Mouse (Mus musculus): ENCODE measurements at regions not wholly inside any gene's neighbourhood (a gene's known extent, or its start where the extent isn't known, plus 50 kb on each side); places are given as distances from the start of the nearest gene placed in this dataset.
"Not testable (repeated sequence)": the region's sequence is repeated elsewhere in the genome, so short reads cannot be mapped to it uniquely, and the experiment has no call there.

DNA sequence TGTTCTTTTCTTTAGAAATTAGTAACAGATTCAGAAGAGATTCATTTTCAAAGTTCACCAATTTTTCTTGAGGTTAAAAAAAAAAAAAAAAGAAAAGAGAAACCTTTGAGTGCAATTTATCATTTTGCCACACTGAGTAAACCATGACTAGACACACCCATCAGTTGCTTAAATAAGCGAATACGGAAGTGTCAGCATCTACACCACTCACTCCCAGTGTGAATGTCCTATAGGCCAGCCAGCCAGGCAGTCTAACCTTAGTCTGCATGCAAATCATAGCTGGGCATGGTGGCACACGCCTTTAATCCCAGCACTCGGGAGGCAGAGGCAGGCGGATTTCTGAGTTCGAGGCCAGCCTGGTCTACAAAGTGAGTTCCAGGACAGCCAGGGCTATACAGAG, 498.6 kb downstream of the Bnc2 start:
- DNase-seq = not testable (repeated sequence)

GRCm38 (mm10) chr4:84177827-84178226, 497.2 kb downstream of the Bnc2 start:
- no peak for DNase-seq

- DNase-seq = no peak
These were observed 490.6 kb downstream of the Bnc2 start for GRCm38 (mm10) chr4:84184436-84184835.

DNA sequence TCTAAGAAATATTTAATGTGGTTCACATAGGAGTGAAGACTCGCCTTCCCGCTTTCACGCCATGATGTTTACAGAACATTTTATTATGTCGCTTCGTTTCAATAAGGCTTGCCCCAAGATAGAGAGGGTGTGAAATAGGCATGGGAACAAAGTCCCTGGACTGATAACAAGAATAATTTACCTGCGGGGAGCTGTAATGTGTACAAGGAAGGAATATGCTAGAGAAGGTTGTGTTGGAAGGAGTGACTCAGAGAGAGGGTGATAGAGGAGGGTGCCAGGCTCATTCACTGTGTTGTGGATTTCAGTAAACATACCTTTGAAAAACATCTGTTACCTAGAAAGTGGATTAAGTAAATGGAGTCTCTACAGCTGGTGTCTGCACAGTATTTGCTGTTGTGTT, 490.2 kb downstream of the Bnc2 start:
- DNase-seq = no peak

DNA sequence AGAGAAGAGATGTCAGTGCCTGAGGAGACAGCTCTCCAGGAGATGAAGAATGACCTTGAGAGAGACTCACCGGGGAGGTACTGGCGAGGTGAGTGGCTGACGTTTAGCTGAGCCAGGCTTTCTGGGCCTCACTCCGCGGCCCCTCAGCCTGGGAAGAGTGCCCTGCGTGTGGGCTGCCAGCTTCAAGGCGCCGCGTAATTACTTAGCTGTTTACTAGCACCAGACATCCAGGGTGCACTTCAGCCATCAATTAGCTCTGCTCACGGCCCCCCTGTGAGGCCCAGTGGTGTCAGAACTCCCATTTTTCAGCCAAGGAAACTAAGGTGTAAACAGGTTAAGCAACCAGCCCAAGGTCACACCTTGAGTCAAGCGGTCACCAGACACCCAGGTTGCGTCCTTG, 485.8 kb downstream of the Bnc2 start:
- DNase-seq = no peak

GRCm38 (mm10) chr4:84191303-84191702, 483.8 kb downstream of the Bnc2 start:
- DNase-seq = no peak

GRCm38 (mm10) chr4:84192301-84192700, 482.8 kb downstream of the Bnc2 start:
- DNase-seq = no peak

DNA sequence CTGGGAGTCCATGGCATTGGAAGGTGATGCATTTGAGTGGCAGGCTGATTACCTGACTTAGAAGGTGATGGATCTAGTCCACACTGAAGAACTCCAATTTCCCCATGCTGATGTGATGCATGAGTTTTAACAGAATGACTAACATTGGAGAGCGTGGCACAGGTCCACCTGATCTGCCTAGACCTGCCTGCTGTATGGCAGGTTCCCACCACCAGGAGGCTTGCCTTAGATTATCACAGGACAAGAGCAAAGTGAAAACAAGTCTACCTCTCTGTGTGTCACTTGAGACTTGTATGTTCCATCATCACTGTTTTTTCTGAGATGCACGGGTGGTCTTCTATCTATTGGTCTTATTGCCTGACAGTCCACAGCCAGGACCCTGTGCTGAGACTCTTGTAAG, 478.3 kb downstream of the Bnc2 start:
- no peak for DNase-seq

GRCm38 (mm10) chr4:84198176-84198575, 476.9 kb downstream of the Bnc2 start:
- no peak for DNase-seq

- DNase-seq = no peak
These were observed 475.9 kb downstream of the Bnc2 start for GRCm38 (mm10) chr4:84199181-84199656.

DNA sequence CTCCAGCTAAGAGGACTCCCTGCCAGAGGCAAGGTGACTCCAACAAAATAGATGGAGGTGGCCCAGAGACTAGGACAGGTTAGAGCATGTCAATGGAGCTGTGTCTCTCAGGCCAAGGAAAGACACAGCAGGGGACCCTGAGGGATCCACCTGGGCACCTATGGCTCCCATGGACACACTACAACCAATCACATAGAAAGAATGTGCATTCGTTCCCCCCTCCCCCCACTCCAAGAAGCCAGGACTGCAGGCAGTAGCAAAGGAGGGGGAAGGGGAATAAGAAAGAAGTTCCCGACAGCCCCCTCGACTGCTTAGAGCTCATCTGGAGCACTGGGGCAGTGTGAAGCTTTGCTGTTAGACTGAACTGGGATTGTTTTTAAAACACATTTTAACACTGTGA, 474.1 kb downstream of the Bnc2 start:
- no peak for DNase-seq

DNA sequence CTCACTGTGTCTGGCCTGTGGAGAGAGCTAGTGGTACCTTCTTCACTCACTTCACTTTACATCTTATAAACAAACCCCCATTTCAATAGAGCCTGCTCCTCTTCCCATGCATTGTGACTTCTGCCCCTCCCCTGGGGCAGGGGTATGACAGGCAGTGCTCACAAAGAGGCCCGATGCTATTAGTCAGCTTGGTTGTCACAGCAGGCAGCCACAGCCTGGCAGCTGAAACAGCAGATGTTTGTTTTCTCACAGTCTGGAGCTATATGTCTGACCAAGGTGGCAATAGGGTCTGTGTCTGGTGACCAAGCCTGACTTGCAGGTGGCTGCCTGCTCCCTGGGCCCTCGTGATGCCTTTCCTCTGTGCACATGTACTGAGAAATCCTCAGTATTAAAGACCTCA, 472.8 kb downstream of the Bnc2 start:
- no peak for DNase-seq

- DNase-seq = no peak
These were observed 471.4 kb downstream of the Bnc2 start for GRCm38 (mm10) chr4:84203680-84204079.

DNA sequence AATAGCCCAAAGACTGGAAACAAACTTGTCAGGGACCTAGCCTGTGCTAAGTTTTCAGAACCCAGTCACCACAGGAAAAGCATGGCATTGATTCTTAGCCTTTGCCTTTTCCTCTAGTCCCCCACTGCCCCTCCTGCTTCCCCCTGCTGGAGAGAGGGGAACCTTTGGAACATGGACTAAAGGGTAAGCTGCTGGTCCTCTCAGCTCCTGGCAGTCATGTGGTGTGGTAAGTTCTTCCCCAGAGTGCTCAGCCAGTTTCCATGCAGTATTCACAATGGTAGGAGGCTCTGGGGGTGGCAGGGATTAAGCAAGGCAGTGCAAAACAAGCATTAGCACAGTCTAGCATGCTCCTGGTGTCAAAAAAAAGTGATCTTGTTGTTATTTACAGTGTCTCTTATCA, 470.3 kb downstream of the Bnc2 start:
- no peak for DNase-seq

- DNase-seq = no peak
These were observed 466.9 kb downstream of the Bnc2 start for GRCm38 (mm10) chr4:84208175-84208574.

DNA sequence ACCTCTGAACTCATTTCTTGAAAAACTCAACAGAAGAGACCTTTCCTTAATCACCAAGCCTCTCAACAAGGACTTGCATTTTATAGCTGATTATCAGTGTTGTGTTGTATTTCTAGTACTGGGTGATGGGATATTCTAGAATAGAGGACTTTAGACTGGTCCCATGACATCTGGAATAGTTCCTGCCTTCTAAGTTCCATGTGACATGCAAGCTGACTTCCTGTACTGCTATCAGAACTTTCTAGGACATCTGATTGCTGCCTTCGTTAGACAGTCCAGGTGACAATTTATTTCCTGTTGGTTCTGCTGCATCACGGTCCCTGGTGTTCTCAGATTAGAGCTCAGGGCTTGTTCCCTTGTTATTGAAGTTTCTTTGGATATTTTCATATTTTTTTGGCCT, 465.5 kb downstream of the Bnc2 start:
- DNase-seq = no peak

- DNase-seq = no peak
These were observed 463.7 kb downstream of the Bnc2 start for GRCm38 (mm10) chr4:84211311-84211875.

DNA sequence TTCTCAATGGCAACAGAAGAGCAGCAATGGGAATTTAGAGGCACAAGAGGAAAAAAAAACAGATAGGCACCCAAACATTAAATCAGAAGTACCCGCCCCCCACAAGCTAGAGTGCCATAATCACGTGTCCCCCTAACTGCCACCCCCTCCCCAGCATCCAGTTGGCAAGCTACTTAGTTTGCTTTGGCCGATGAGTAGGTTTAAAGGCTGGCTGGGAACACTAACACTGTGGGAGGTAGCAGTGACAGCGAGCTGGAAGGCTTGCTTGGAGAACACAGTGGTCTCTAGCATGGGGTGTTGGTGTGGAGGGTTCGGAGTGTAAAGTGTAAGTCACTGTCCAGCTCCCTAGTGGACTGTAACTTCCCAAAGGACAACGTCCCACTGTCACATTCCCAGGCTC, 463.1 kb downstream of the Bnc2 start:
- DNase-seq = no peak

DNA sequence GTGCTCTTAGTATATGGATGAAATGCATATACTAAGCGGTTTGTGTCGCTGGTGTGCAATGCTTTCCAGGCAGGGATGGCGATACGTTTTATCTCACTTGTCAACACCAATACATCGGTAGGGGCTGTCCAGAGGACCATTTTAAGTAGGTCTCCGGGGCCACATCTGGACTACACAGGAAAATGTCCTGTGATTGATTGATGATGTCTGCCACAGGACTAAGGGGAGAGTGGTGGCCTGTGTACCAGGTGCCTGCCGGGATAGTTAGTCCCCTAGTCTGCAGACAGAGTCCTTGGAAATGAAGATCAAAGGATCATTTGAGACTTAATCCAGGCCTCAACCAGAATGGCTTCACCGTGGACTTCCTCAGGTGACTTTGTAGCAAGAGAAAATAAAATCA, 460.6 kb downstream of the Bnc2 start:
- no peak for DNase-seq

DNA sequence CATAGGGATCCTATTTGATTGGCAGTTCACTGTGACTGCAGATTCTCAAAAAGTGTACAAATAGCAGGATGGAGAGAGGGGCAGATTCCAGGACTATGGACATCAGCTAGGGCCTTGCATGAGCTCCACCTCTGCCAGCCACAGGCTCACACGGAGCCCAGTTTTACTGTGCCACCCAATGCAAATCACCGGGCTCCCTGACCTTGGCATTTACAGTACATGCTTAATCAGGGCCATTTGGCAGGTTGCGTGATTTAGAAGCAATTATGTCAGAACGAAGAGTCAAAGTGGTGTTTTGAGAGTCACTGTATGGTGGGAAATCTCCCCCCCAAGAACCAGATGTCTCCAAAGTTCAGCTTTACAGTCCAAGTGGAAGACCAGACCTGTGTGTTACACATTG, 456.1 kb downstream of the Bnc2 start:
- DNase-seq = no peak

GRCm38 (mm10) chr4:84222057-84222717, 452.9 kb downstream of the Bnc2 start:
- DNase-seq = no peak

- no peak for DNase-seq
These were observed 452.2 kb downstream of the Bnc2 start for GRCm38 (mm10) chr4:84222805-84223335.

DNA sequence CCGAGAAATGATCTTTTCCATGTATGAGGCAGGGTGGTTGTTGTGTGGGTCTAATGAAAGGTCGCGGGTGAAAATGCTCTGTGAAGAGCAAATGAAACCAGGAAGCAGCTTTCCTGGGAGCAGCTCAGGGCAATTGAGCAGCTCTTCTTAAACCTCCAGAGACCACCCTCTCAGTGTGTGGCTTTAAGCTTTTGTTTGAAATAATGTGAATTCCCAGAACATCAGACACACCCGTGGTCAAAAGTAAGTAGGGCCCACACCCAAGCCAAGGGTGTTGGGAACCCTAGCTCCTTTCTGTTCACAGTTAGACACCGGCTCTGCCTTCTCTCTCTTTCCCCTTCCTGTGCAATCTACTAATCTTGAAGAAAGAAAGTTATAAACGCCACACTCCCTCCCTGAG, 450.5 kb downstream of the Bnc2 start:
- DNase-seq = no peak
